Mouse (Mus musculus) midbrain, embryonic 12.5 days (tissue): ENCODE data around the gene Abcd2. TPM values are rescaled to one million over a fixed set of nuclear protein-coding genes. Genes with fewer than 3 reads are reported as not detected.

Source experiments
- ATAC-seq: fragments of 200-750 bp; cut with Nextera tagmentation; 2 replicates; pipeline ENCODE4 v1.8.0; 2017; ENCODE audit warnings: low read depth, moderate TSS enrichment, moderate library complexity; ENCODE audit not compliant: low FRiP score
- H3K27ac ChIP-seq: fragments of 300-500 bp; sonication (generic); replicated peaks from 2 replicates; pipeline ENCODE4 v1.5.1; 2016; ENCODE audit warnings: mild to moderate bottlenecking
- H3K27me3 ChIP-seq: fragments of 300-500 bp; sonication (generic); 2 replicates; pipeline ENCODE4 v1.6.1; 2016; ENCODE audit warnings: mild to moderate bottlenecking
- H3K36me3 ChIP-seq: fragments of 300-500 bp; sonication (generic); 2 replicates; pipeline ENCODE4 v1.6.1; 2016
- H3K4me1 ChIP-seq: fragments of 300-500 bp; sonication (generic); 2 replicates; pipeline ENCODE4 v1.6.1; 2016
- H3K4me2 ChIP-seq: fragments of 300-500 bp; sonication (generic); replicated peaks from 2 replicates; pipeline ENCODE4 v1.6.1; 2016; ENCODE audit warnings: mild to moderate bottlenecking, moderate library complexity
- H3K4me3 ChIP-seq: fragments of 300-500 bp; sonication (generic); 2 replicates; pipeline ENCODE4 v1.5.1; 2016; ENCODE audit warnings: mild to moderate bottlenecking
- H3K9ac ChIP-seq: fragments of 300-500 bp; sonication (generic); replicated peaks from 2 replicates; pipeline ENCODE4 v1.6.1; 2016; ENCODE audit warnings: mild to moderate bottlenecking, moderate library complexity
- H3K9me3 ChIP-seq: fragments of 300-500 bp; sonication (generic); 2 replicates; pipeline ENCODE4 v1.6.1; 2016; ENCODE audit warnings: mild to moderate bottlenecking
- WGBS: fragments of 180-500 bp; shearing (Covaris S2); methylation state at CpG from one replicate; pipeline ENCODE4 v1.1.7; 2016; 5-methylcytosine and 5-hydroxymethylcytosine counted together
- polyA plus RNA-seq: library from polyadenylated mRNA; unstranded; fragments of >200 nt; fragmentation: Nextera tagmentation; extraction: Ambion mirVana; gene quantifications from 2 replicates; pipeline ENCODE4 v1.2.1, GENCODE M21; 2016

Gene Abcd2
- polyA plus RNA-seq, 1 experiment from 2014 or later: 28.8 TPM

GRCm38 (mm10) chr15:91152592-91152991, 39.0 kb downstream of the Abcd2 start:
- 66% methylated on average over 1 of the region's 1 CpGs for WGBS
- no peak overlapping the region for H3K4me3 ChIP-seq
- no peaks in the 10 kb centered on the region for H3K4me1 ChIP-seq
- no peaks in the 10 kb centered on the region for H3K27me3 ChIP-seq
- H3K36me3 ChIP-seq: peaks cover 60% of the 10 kb centered on the region
- no peak overlapping the region for H3K4me2 ChIP-seq
- H3K9me3 ChIP-seq: peaks cover 13% of the 10 kb centered on the region
- H3K9ac ChIP-seq: no peak overlapping the region
- no peak overlapping the region for H3K27ac ChIP-seq
- ATAC-seq: no peak

GRCm38 (mm10) chr15:91124584-91124983, 67.0 kb downstream of the Abcd2 start:
- Histone ChIP-seq H3K27ac (no peak overlapping the region), H3K9me3 (no peaks in the 10 kb centered on the region), H3K4me3 (no peak overlapping the region), H3K36me3 (no peaks in the 10 kb centered on the region), H3K27me3 (no peaks in the 10 kb centered on the region), H3K9ac (no peak overlapping the region), H3K4me1 (no peaks in the 10 kb centered on the region), H3K4me2 (no peak overlapping the region)
- 88% methylated on average over 4 of the region's 4 CpGs for WGBS
- no peak for ATAC-seq

DNA sequence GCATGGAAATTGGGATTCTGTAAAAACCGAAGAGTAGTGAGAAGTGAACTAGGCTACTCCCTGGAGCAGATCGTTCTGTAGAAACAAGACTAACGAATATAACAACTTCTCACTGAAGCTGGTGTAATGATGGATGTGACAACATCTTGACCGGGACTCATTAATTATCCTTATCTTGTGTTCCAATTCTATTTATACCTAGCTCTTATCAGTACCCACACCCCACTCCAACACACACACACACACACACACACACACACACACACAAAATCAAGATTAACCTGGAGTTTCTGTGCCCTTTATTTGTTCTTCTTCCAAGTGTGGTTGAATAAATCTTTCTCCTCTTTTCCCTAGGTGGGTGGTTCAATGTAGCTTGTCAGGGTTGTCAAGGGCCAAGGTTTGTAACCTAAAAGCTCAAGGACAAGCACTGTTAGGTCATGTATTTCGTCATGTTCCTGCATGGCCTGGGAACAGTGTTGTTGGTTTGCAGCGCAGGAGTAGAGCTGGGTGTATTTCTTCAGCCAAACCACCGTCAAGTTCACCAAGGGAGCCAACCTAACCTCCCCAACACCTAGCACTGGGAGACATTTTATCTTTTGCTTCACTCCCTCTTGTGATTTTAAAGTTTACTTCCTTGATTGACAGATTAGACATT, 78.9 kb downstream of the Abcd2 start:
- Histone ChIP-seq H3K4me3 (no peak overlapping the region), H3K9ac (no peak overlapping the region), H3K9me3 (0 out of 2 replicates have a peak, but pooled peaks cover 5% of the 10 kb centered on the region), H3K27ac (no peak overlapping the region), H3K4me2 (no peak overlapping the region), H3K27me3 (no peaks in the 10 kb centered on the region), H3K4me1 (no peaks in the 10 kb centered on the region), H3K36me3 (no peaks in the 10 kb centered on the region)
- 94% methylated on average over 7 of the region's 7 CpGs for WGBS
- ATAC-seq: no peak

DNA sequence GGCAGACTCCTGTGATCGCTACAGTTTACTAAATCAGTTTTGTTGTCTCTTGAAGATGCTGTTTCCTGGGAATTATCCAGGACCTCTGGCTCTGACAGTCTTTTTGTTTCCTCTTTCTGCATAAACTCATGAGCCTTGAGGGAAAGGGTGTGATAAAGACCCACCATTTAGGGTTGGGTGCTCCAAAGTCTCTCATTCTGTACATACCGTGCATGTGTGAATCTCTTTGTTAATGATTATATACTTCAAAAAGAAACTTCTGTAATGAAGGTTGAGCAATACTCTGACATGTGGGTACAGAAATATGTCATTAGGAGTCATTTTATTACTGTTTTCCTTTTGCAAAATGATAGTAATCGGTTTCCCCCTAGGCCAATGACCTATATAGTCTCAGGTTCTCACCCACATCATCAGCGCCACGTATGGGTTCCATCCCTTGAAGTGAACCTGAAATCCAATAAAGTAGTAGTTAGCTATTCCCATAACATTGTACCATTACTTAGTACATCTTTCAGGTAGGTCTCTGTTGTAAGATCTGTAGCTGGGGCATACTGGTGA, 83.4 kb downstream of the Abcd2 start:
- no peaks in the 10 kb centered on the region for H3K4me1 ChIP-seq
- no peak overlapping the region for H3K4me3 ChIP-seq
- H3K36me3 ChIP-seq: no peaks in the 10 kb centered on the region
- H3K9ac ChIP-seq: no peak overlapping the region
- no peak for ATAC-seq
- H3K27ac ChIP-seq: no peak overlapping the region
- H3K4me2 ChIP-seq: no peak overlapping the region
- 0 out of 2 replicates have a peak, but pooled peaks cover 5% of the 10 kb centered on the region for H3K9me3 ChIP-seq
- no peaks in the 10 kb centered on the region for H3K27me3 ChIP-seq
- 97% methylated on average over 5 of the region's 5 CpGs for WGBS

DNA sequence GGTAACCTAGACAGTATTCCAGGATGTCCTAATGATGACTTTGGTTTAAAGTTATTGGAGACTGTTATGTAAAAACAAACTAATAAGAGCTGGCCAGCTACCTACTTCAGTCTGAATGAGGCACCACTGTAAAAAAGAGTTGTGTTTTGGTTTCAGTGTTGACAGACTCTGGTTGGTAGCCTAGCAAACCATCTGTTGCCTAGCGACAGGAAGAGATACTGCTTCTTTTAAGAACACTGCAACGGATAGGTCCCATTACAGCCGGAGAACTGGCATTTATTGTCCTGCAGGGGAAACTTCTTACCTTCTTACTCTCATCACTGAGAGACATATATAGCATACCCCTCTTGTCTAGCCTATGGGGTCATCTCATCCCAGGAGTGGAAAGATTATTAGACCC, 86.7 kb downstream of the Abcd2 start:
- no peak overlapping the region for H3K4me3 ChIP-seq
- no peak overlapping the region for H3K27ac ChIP-seq
- WGBS: 53% methylated on average over 3 of the region's 3 CpGs
- no peaks in the 10 kb centered on the region for H3K36me3 ChIP-seq
- no peaks in the 10 kb centered on the region for H3K27me3 ChIP-seq
- H3K4me1 ChIP-seq: no peaks in the 10 kb centered on the region
- no peak overlapping the region for H3K4me2 ChIP-seq
- no peak overlapping the region for H3K9ac ChIP-seq
- ATAC-seq: no peak
- 0 out of 2 replicates have a peak, but pooled peaks cover 5% of the 10 kb centered on the region for H3K9me3 ChIP-seq

DNA sequence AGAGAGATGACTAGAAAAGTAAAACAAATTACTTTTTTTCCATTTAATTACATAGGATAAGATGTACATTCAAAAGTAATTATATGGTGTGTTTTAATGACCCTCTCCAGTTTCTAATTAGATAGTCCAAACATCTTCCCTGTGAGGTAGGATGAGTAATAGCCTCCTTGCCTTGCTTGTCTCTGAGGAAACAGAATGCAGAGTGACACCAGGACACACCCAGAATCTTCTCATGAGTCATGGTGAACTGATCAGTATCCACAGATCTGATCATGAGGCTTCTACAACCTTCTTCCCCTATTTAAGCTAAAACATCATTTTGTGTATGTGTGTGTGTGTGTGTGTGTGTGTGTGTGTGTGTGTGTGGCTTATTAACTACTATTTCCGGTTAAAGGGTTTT, 87.3 kb downstream of the Abcd2 start:
- H3K4me2 ChIP-seq: no peak overlapping the region
- no peaks in the 10 kb centered on the region for H3K36me3 ChIP-seq
- H3K27me3 ChIP-seq: no peaks in the 10 kb centered on the region
- no peak overlapping the region for H3K27ac ChIP-seq
- ATAC-seq: no peak
- H3K4me3 ChIP-seq: no peak overlapping the region
- WGBS: 95% methylated on average over 1 of the region's 1 CpGs
- H3K9me3 ChIP-seq: no peaks in the 10 kb centered on the region
- H3K9ac ChIP-seq: no peak overlapping the region
- H3K4me1 ChIP-seq: no peaks in the 10 kb centered on the region

- no peak overlapping the region for H3K4me2 ChIP-seq
- 78% methylated on average over 14 of the region's 14 CpGs for WGBS
Observed at GRCm38 (mm10) chr15:91103814-91104213, 87.8 kb downstream of the Abcd2 start.

GRCm38 (mm10) chr15:91103305-91103704, 88.3 kb downstream of the Abcd2 start:
- no peak for ATAC-seq
- WGBS: 93% methylated on average over 8 of the region's 8 CpGs

More at GRCm38 (mm10) chr15:91103814-91104213, 87.8 kb downstream of the Abcd2 start:
- Histone ChIP-seq H3K4me1 (no peaks in the 10 kb centered on the region), H3K9ac (no peak overlapping the region), H3K36me3 (no peaks in the 10 kb centered on the region), H3K4me3 (no peak overlapping the region), H3K9me3 (no peaks in the 10 kb centered on the region), H3K27me3 (no peaks in the 10 kb centered on the region), H3K27ac (no peak overlapping the region)
- ATAC-seq: no peak

GRCm38 (mm10) chr15:91096606-91097005, 95.0 kb downstream of the Abcd2 start:
- H3K36me3 ChIP-seq: no peaks in the 10 kb centered on the region
- H3K4me2 ChIP-seq: no peak overlapping the region
- no peak overlapping the region for H3K27ac ChIP-seq
- H3K9ac ChIP-seq: no peak overlapping the region
- WGBS: 91% methylated on average over 6 of the region's 6 CpGs
- H3K4me3 ChIP-seq: no peak overlapping the region
- H3K4me1 ChIP-seq: peaks cover 8% of the 10 kb centered on the region
- H3K27me3 ChIP-seq: peaks cover 11% of the 10 kb centered on the region; the same call in 1 of the 2 replicates
- H3K9me3 ChIP-seq: no peaks in the 10 kb centered on the region
- ATAC-seq: no peak

More at GRCm38 (mm10) chr15:91103305-91103704, 88.3 kb downstream of the Abcd2 start:
- Histone ChIP-seq H3K4me2 (no peak overlapping the region), H3K27ac (no peak overlapping the region), H3K9me3 (no peaks in the 10 kb centered on the region), H3K36me3 (no peaks in the 10 kb centered on the region), H3K4me1 (no peaks in the 10 kb centered on the region), H3K4me3 (no peak overlapping the region), H3K27me3 (no peaks in the 10 kb centered on the region), H3K9ac (no peak overlapping the region)

Other genes with a start within 250 kb of the Abcd2 start
- 60.3 and 69.7 TPM in 2 replicates for gene Kif21a, start 141.9 kb downstream of the Abcd2 start, polyA plus RNA-seq
- not detected in 2 replicates for gene CN725425, start 7.7 kb upstream of the Abcd2 start, polyA plus RNA-seq